Mouse (Mus musculus) limb, embryonic 15.5 days (tissue): ENCODE results near the gene Syn3. TPM values are rescaled to one million over a fixed set of nuclear protein-coding genes. Genes with fewer than 3 reads are reported as not detected.

Source experiments
- ATAC-seq: fragments of 200-750 bp; cut with Nextera tagmentation; 2 replicates; pipeline ENCODE4 v1.8.0; 2017; ENCODE audit warnings: low read depth, moderate TSS enrichment; ENCODE audit not compliant: insufficient number of reproducible peaks, low FRiP score, low TSS enrichment
- H3K27ac ChIP-seq: fragments of 300-500 bp; sonication (generic); 2 replicates; pipeline ENCODE4 v1.5.1; 2015; ENCODE audit warnings: moderate library complexity, mild to moderate bottlenecking, inconsistent platforms
- H3K27me3 ChIP-seq: fragments of 300-500 bp; sonication (generic); 2 replicates; pipeline ENCODE4 v1.6.1; 2015; ENCODE audit warnings: inconsistent platforms
- H3K36me3 ChIP-seq: fragments of 300-500 bp; sonication (generic); 2 replicates; pipeline ENCODE4 v1.6.1; 2015; ENCODE audit warnings: inconsistent platforms
- H3K4me1 ChIP-seq: fragments of 300-500 bp; sonication (generic); 2 replicates; pipeline ENCODE4 v1.6.1; 2015; ENCODE audit warnings: inconsistent platforms
- H3K4me2 ChIP-seq: fragments of 300-500 bp; sonication (generic); 2 replicates; pipeline ENCODE4 v1.6.1; 2015; ENCODE audit warnings: mild to moderate bottlenecking, inconsistent platforms
- H3K4me3 ChIP-seq: fragments of 300-500 bp; sonication (generic); 2 replicates; pipeline ENCODE4 v1.5.1; 2015; ENCODE audit warnings: mild to moderate bottlenecking, inconsistent platforms
- H3K9ac ChIP-seq: fragments of 300-500 bp; sonication (generic); 2 replicates; pipeline ENCODE4 v1.6.1; 2015; ENCODE audit warnings: inconsistent platforms
- H3K9me3 ChIP-seq: fragments of 300-500 bp; sonication (generic); 2 replicates; pipeline ENCODE4 v1.6.1; 2016; ENCODE audit warnings: inconsistent platforms
- WGBS: fragments of 180-500 bp; shearing (Covaris S2); methylation state at CpG from one replicate; pipeline ENCODE4 v1.1.7; 2015; 5-methylcytosine and 5-hydroxymethylcytosine counted together
- polyA plus RNA-seq: library from polyadenylated mRNA; unstranded; fragments of >200 nt; fragmentation: Nextera tagmentation; extraction: Ambion mirVana; gene quantifications from 2 replicates; pipeline ENCODE4 v1.2.1, GENCODE M21; 2015

The Syn3 gene
- polyA plus RNA-seq, 1 experiment from 2014 or later: 1.7 TPM

DNA sequence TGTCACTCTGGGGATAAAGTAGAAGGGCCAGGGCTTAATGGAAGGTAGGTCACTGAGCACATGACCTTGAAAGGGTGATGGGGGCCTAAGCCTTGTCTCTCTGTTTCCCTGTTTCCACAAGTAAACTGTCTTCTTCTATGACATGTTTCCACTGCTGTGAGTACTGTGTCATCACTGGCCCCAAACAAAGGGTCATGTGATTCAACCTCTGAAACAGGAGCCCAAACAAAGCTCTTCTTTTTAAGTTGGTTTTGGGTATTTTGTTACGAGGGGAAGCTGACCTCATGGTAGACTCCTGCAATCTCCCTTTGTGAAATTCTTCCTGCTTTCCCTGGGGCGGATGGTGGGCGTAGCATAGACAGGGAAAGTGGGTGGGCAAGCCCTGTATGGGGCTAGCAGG, 438.4 kb downstream of the Syn3 start:
- Histone ChIP-seq H3K9me3 (no peaks in the 10 kb centered on the region), H3K4me2 (no peak overlapping the region), H3K9ac (no peak overlapping the region), H3K4me1 (peaks cover 4% of the 10 kb centered on the region; the same call in 1 of the 2 replicates), H3K4me3 (no peak overlapping the region), H3K36me3 (no peaks in the 10 kb centered on the region), H3K27ac (no peak overlapping the region), H3K27me3 (no peaks in the 10 kb centered on the region)
- no peak for ATAC-seq
- 66% methylated on average over 3 of the region's 3 CpGs for WGBS

DNA sequence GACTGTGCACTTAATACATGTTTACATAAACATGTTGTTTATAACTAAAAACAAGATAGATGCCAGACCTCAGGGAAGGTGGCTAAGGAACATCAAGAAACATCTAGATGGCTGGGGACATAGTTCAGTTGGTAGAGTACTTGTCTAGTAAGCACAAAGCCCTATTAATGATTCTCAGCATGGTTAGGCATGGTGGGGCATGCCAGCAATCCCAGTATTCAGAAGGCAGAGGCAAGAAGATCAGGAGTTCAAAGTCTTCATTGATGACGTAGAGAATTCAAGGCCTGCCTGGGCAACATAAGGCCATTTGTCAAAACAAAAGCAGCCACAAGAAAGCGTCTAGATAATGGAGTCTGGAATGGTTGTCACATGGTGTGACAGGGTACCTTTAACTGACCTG, 441.0 kb downstream of the Syn3 start:
- no peak overlapping the region for H3K27ac ChIP-seq
- H3K9me3 ChIP-seq: no peaks in the 10 kb centered on the region
- 64% methylated on average over 2 of the region's 2 CpGs for WGBS
- no peaks in the 10 kb centered on the region for H3K4me1 ChIP-seq
- no peak overlapping the region for H3K4me3 ChIP-seq
- H3K27me3 ChIP-seq: no peaks in the 10 kb centered on the region
- H3K36me3 ChIP-seq: 0 out of 2 replicates have a peak, but pooled peaks cover 5% of the 10 kb centered on the region
- no peak overlapping the region for H3K4me2 ChIP-seq
- no peak for ATAC-seq
- no peak overlapping the region for H3K9ac ChIP-seq

DNA sequence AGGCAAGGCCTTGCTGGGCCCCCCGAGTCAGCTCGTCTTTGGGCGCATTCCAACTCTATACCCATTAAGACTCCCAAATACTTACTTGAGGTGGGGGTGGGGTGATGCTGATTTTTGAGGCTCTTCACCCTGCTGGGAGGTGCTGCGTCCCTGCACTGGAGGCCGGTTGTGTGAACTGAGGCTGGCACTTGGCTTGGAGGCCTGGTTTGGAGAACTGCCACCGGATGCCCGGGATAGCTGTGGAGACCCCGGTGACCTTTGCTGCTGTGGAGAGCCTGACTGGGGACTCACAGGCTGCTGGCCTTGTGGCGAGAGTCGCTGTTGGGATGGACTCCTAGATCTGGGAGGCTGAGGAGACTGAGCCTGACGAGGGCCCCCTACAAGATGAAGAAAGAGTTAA, 441.4 kb downstream of the Syn3 start:
- WGBS: 79% methylated on average over 11 of the region's 11 CpGs
- Histone ChIP-seq H3K27ac (no peak overlapping the region), H3K9me3 (no peaks in the 10 kb centered on the region), H3K4me2 (no peak overlapping the region), H3K4me1 (no peaks in the 10 kb centered on the region), H3K9ac (no peak overlapping the region), H3K4me3 (no peak overlapping the region), H3K27me3 (no peaks in the 10 kb centered on the region), H3K36me3 (0 out of 2 replicates have a peak, but pooled peaks cover 5% of the 10 kb centered on the region)
- ATAC-seq: no peak

DNA sequence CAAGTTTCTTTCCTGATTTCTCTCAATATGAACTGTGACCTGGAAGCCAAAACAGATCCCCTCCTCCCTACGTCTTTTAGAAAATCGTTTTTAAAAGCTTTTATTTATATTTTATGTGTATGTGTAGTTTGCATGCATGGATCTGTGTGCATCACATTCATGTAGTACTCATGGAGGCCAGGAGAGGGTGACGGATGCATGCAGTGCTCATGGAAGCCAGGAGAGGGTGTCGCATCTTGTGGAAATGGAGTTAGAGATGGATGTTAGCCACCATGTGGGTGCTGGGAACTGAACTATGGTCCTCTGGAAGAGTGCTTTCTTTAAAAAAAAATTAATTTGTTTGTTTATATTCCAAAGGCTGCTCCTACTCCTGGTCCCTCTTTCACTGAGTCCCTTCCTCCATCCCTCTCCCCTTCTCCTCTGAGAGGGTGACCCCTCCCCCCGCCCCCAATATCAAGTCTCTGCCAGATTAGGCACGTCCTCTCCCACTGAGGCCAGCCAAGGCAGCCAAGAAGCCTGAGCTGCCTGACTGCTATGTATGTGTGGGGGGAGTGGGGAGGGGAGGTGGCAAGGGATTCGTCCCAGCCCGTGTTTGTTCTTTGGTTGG, 442.3 kb downstream of the Syn3 start:
- H3K27ac ChIP-seq: no peak overlapping the region
- no peaks in the 10 kb centered on the region for H3K4me1 ChIP-seq
- H3K4me3 ChIP-seq: no peak overlapping the region
- H3K9ac ChIP-seq: no peak overlapping the region
- 0 out of 2 replicates have a peak, but pooled peaks cover 5% of the 10 kb centered on the region for H3K36me3 ChIP-seq
- H3K9me3 ChIP-seq: no peaks in the 10 kb centered on the region
- no peak for ATAC-seq
- 84% methylated on average over 8 of the region's 8 CpGs for WGBS
- no peak overlapping the region for H3K4me2 ChIP-seq
- H3K27me3 ChIP-seq: no peaks in the 10 kb centered on the region

DNA sequence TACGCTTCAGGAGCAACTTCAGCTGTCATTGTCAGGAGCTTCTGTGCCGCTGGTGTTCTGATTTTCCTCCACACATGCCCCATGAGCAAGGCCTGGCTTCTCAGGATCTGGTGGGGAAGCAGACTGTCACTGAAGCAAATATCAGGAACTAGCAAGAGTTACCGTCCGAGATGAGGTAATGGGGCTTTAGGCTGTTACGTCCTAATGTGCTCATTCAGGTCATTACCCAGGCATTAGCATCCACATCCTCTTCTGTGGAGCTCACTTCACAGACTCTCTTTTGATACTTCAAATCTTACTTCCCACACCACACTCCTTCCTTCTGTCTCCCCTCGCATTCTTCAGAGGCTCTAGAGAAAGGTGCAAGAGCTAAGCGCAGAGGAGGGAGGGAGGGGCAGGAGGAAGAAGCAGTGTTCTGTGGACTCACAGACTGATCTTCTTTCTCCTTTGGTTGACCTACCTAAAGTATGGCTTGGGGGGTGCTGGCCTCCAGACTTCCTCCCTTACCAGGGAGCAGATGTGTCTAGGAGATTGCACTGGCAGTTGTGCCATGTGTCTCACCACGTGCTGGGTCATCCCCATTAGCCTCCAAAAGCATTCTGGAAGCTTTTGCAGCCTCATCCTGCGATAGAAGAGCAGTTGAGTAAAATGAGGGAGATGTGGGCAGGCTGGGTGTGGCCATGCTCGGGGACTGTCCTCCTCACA, 445.7 kb downstream of the Syn3 start:
- WGBS: 74% methylated on average over 10 of the region's 10 CpGs

DNA sequence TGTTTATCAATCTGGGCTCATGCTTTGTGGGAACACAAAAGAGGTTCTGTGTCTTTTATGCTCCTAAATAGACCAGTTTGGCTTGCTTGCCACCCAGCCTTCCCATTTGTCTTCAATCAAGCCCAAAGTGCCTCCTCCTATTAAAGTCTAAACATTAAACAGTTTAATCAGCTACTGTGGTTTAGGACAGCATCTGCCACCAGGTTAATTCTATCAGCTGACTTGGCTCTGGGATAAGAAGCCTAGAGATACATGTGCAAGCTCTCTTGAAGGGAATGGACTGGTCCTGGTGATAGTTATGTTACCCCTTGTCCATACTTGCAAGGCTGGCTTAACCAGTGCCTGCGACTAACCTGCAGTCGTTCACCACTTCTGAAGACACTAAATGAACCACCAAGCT, 448.2 kb downstream of the Syn3 start:
- no peak for ATAC-seq
- no peaks in the 10 kb centered on the region for H3K4me1 ChIP-seq
- no peak overlapping the region for H3K9ac ChIP-seq
- H3K27me3 ChIP-seq: no peaks in the 10 kb centered on the region
- H3K27ac ChIP-seq: no peak overlapping the region
- WGBS: 36% methylated on average over 2 of the region's 2 CpGs
- H3K36me3 ChIP-seq: peaks cover 29% of the 10 kb centered on the region
- H3K4me2 ChIP-seq: no peak overlapping the region
- no peaks in the 10 kb centered on the region for H3K9me3 ChIP-seq
- H3K4me3 ChIP-seq: no peak overlapping the region

More for the DNA sequence above, 445.7 kb downstream of the Syn3 start:
- no peaks in the 10 kb centered on the region for H3K9me3 ChIP-seq
- ATAC-seq: no peak
- H3K27me3 ChIP-seq: no peaks in the 10 kb centered on the region
- no peak overlapping the region for H3K9ac ChIP-seq
- H3K27ac ChIP-seq: no peak overlapping the region
- no peak overlapping the region for H3K4me3 ChIP-seq
- H3K36me3 ChIP-seq: peaks cover 21% of the 10 kb centered on the region
- no peaks in the 10 kb centered on the region for H3K4me1 ChIP-seq
- H3K4me2 ChIP-seq: no peak overlapping the region

DNA sequence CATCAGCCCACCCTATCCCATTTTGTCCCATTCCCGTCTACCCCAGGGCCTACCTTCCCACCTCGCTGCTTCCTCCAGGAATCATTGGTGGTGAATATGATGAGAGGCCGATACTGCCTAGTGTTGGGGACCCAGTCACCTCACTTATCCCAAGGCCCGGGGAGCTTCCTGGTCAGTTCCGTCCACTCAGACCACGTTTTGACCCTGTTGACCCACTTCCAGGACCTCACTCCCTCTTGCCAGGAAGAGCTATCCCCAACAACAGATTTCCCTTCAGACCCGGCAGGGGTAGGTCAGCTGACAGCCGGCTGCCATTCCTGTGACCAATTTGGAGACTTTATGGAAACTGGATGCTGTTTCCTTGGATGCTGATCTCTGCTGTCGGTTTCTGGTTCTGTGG, 450.9 kb downstream of the Syn3 start:
- no peaks in the 10 kb centered on the region for H3K4me1 ChIP-seq
- ATAC-seq: no peak
- peaks cover 36% of the 10 kb centered on the region for H3K36me3 ChIP-seq
- no peak overlapping the region for H3K27ac ChIP-seq
- no peaks in the 10 kb centered on the region for H3K27me3 ChIP-seq
- no peak overlapping the region for H3K4me3 ChIP-seq
- WGBS: 87% methylated on average over 9 of the region's 9 CpGs
- no peak overlapping the region for H3K4me2 ChIP-seq
- H3K9me3 ChIP-seq: no peaks in the 10 kb centered on the region
- no peak overlapping the region for H3K9ac ChIP-seq

DNA sequence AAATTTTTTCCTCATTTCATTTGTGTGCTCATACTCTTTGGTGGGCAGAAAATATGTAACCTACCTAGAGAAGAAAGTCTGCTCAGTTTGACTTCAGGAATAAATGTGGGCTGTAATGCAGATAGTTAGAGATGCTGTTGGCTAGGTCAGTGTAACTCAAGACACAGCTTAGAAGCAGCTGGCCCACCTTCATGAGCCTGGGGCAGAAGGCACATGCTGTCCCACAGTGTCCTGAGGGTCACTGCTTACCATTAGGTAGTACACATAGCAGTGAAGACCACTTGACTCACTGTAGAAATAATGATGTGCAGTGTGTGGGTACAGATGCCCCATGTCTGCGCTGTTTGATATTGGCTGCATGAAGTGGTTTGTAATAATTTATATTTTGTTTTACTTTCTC, 452.3 kb downstream of the Syn3 start:
- Histone ChIP-seq H3K4me3 (no peak overlapping the region), H3K36me3 (peaks cover 42% of the 10 kb centered on the region), H3K27me3 (no peaks in the 10 kb centered on the region), H3K27ac (no peak overlapping the region), H3K9ac (no peak overlapping the region), H3K9me3 (no peaks in the 10 kb centered on the region), H3K4me2 (no peak overlapping the region), H3K4me1 (no peaks in the 10 kb centered on the region)
- WGBS: 98% methylated on average over 1 of the region's 1 CpGs
- ATAC-seq: no peak

DNA sequence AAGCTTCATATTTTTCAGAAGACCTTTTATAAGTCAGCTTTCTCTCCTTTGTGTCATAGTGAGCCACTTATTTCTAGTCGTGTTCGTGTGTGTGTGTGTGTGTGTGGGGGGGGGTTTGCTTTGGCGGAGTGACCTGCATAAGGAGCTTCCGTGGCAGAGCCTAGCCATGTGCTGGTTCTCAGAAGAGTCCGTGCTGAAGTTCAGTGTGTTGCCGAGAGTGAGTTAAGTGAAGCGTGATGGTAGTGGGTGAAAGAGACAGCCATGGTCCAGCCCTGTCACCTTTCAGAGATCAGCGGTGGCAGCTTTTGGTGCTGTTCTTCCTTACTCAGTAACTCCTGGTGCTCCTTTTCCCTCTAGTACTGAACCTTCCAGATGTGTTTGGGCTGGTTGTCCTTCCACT, 454.6 kb downstream of the Syn3 start:
- Histone ChIP-seq H3K4me2 (no peak overlapping the region), H3K9me3 (no peaks in the 10 kb centered on the region), H3K27ac (no peak overlapping the region), H3K9ac (no peak overlapping the region), H3K27me3 (no peaks in the 10 kb centered on the region), H3K4me1 (no peaks in the 10 kb centered on the region), H3K4me3 (no peak overlapping the region), H3K36me3 (peaks cover 35% of the 10 kb centered on the region)
- no peak for ATAC-seq
- WGBS: 88% methylated on average over 8 of the region's 8 CpGs

DNA sequence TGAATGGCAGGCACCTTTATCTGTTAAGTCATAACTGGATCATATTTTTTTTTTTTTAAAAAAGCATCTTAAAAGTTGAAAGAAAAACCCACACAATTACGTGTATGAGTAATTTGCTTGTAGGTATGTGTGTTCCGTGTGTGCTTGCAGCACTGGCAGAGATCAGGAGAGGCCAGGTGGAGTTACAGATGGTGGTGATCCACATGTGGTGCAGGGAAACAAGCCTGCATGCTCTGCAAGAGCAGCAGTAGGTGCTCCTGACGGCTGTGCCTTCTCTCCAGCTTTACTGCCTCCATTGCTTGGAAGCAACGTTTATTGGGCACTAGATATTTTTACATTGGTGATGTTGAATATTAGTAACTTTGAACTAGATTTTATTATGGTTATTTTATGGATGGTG, 455.0 kb downstream of the Syn3 start:
- WGBS: 49% methylated on average over 4 of the region's 4 CpGs
- H3K36me3 ChIP-seq: peaks cover 35% of the 10 kb centered on the region
- H3K27me3 ChIP-seq: no peaks in the 10 kb centered on the region
- no peak overlapping the region for H3K27ac ChIP-seq
- no peak overlapping the region for H3K4me3 ChIP-seq
- no peak overlapping the region for H3K9ac ChIP-seq
- H3K4me1 ChIP-seq: no peaks in the 10 kb centered on the region
- no peaks in the 10 kb centered on the region for H3K9me3 ChIP-seq
- H3K4me2 ChIP-seq: no peak overlapping the region
- ATAC-seq: no peak

DNA sequence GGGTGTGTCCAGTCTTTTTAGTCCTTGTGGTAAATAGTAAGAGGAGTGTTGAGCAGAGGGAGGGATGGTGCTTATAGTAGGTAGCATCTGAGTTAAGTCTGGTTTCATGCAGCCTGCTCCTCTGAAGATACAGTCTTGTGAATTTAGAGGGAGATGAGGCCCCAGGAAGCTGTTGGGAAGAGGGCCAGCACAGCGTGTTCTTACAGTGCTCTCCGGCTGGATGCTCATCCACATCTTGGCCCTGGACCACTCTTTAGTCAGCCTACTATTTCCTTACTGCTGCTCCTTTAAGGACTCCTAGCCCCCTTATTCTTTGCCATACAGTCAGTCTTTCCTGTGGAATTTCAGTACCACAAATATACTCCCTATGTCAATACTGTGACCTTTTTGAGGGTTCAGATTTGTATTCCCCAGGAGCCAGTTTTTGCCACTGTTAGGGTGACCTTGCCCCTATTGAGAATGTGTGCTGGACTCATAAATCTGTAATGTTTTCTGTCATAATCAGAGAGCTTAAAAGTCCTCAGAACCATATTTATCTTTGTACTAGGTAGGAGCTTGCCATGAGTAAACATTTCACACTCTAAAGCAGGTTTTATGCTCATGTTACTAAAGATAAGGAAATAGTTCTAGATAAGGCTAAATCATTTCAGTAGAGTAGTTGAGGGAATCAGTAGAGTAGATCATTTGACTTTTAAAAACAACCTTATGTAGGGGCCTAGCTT, 464.5 kb downstream of the Syn3 start:
- ATAC-seq: no peak
- Histone ChIP-seq H3K27me3 (no peaks in the 10 kb centered on the region), H3K27ac (no peak overlapping the region), H3K4me1 (0 out of 2 replicates have a peak, but pooled peaks cover 2% of the 10 kb centered on the region), H3K4me2 (no peak overlapping the region), H3K36me3 (peaks cover 20% of the 10 kb centered on the region), H3K9me3 (no peaks in the 10 kb centered on the region), H3K9ac (no peak overlapping the region), H3K4me3 (no peak overlapping the region)
- 59% methylated on average over 2 of the region's 2 CpGs for WGBS

DNA sequence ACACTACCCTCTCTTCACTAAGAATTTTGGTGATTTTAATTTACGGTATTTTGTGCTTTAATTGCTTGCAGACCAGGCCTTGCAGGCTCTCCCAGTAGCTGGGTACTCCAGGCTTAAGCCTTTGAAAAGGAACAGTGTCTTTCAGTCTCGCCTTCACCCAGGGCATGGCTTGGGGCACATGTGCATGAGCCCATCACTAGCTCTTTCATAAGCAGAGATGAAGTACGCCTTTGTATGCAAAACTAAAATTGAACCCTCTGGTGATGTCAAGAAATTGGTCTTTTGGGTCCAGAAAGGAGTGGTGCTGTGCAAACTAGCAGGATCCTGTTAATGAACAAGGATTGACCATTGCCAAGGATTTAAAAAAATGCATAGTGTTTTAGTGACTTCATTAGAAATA, 466.2 kb downstream of the Syn3 start:
- peak overlapping the region; percentile 57 for H3K27ac ChIP-seq
- ATAC-seq: peak; percentile 65; the same call in 1 of the 2 replicates
- H3K36me3 ChIP-seq: peaks cover 18% of the 10 kb centered on the region
- H3K9ac ChIP-seq: no peak overlapping the region
- no peak overlapping the region for H3K4me2 ChIP-seq
- no peaks in the 10 kb centered on the region for H3K27me3 ChIP-seq
- no peaks in the 10 kb centered on the region for H3K9me3 ChIP-seq
- H3K4me1 ChIP-seq: 0 out of 2 replicates have a peak, but pooled peaks cover 2% of the 10 kb centered on the region
- H3K4me3 ChIP-seq: no peak overlapping the region
- 45% methylated on average over 3 of the region's 3 CpGs for WGBS
